Mouse (Mus musculus) erythroblast, embryonic 14.5 days (primary cell): ENCODE results near the gene Gon4l.

Experiments used
- GATA1 ChIP-seq: IDR thresholded peaks from 2 replicates; pipeline ENCODE4 v1.6.1; 2012; ENCODE audit warnings: low read length, inconsistent platforms, mixed read lengths
- TAL1 ChIP-seq: IDR thresholded peaks from 3 replicates; pipeline ENCODE4 v1.6.1; 2012; ENCODE audit warnings: low read length, inconsistent platforms, mixed read lengths

- TF ChIP-seq TAL1 (no peak), GATA1 (no peak)
Measured at GRCm38 (mm10) chr3:88949786-88950575, 115.0 kb downstream of the Gon4l start.
